Mouse (Mus musculus) urinary bladder, adult 18-20 months (tissue): Measurements from ENCODE around the gene Tenm4.

Source experiments
- DNase-seq, 2 experiments: peaks; one replicate each; pipeline ENCODE4 v3.0.0; 2022; ENCODE audit warnings: low spot score in 2 of 2, mixed read lengths in 2 of 2

Tenm4 gene

GRCm38 (mm10) chr7:96844104-96844894 is 673.3 kb downstream of the Tenm4 start:
- no peak for DNase-seq

GRCm38 (mm10) chr7:96852781-96853180 is 681.7 kb downstream of the Tenm4 start:
- no peak for DNase-seq

- DNase-seq = no peak
Measured at GRCm38 (mm10) chr7:96855867-96856406, 684.9 kb downstream of the Tenm4 start.

- no peak for DNase-seq
Measured at GRCm38 (mm10) chr7:96856518-96856917, 685.5 kb downstream of the Tenm4 start.

- no peak for DNase-seq
Measured at GRCm38 (mm10) chr7:96859077-96859476, 688.0 kb downstream of the Tenm4 start.

- DNase-seq = no peak
Measured at GRCm38 (mm10) chr7:96859684-96860083, 688.6 kb downstream of the Tenm4 start.

GRCm38 (mm10) chr7:96860650-96861049 is 689.6 kb downstream of the Tenm4 start:
- no peak for DNase-seq

- DNase-seq = no peak
Measured at GRCm38 (mm10) chr7:96864894-96865722, 694.1 kb downstream of the Tenm4 start.

- DNase-seq = no peak
Measured at GRCm38 (mm10) chr7:96869079-96869810, 698.2 kb downstream of the Tenm4 start.

- no peak for DNase-seq
Measured at GRCm38 (mm10) chr7:96870473-96870872, 699.4 kb downstream of the Tenm4 start.

GRCm38 (mm10) chr7:96871031-96871430 is 700.0 kb downstream of the Tenm4 start:
- DNase-seq = no peak

GRCm38 (mm10) chr7:96878511-96879276 is 707.6 kb downstream of the Tenm4 start:
- DNase-seq = no peak

GRCm38 (mm10) chr7:96879593-96879992 is 708.5 kb downstream of the Tenm4 start:
- DNase-seq = no peak

- DNase-seq = no peak
Measured at GRCm38 (mm10) chr7:96880221-96880944, 709.3 kb downstream of the Tenm4 start.

- no peak for DNase-seq
Measured at GRCm38 (mm10) chr7:96883297-96883696, 712.3 kb downstream of the Tenm4 start.

- no peak for DNase-seq
Measured at GRCm38 (mm10) chr7:96887088-96887654, 716.1 kb downstream of the Tenm4 start.

- no peak for DNase-seq
Measured at GRCm38 (mm10) chr7:96889061-96890034, 718.3 kb downstream of the Tenm4 start.

GRCm38 (mm10) chr7:96890035-96890621 is 719.1 kb downstream of the Tenm4 start:
- no peak for DNase-seq
